Mouse (Mus musculus) kidney, adult 2 months (tissue): ENCODE results near the gene Gper1. TPM values are rescaled to one million over a fixed set of nuclear protein-coding genes. Genes with fewer than 3 reads are reported as not detected.

Source experiments
- DNase-seq: peaks from one replicate; pipeline ENCODE4 v3.0.0; 2021
- H3K27ac ChIP-seq: fragments of 200-500 bp; 2 replicates; pipeline ENCODE4 v1.5.1; 2012; ENCODE audit warnings: low read depth, low read length, control low read depth, inconsistent platforms; ENCODE audit not compliant: insufficient read depth
- H3K27me3 ChIP-seq: fragments of 200-500 bp; replicated peaks from 2 replicates; pipeline ENCODE4 v1.6.1; 2012; ENCODE audit warnings: mild to moderate bottlenecking, moderate library complexity, low read length, inconsistent platforms; ENCODE audit not compliant: control insufficient read depth, insufficient read depth
- H3K36me3 ChIP-seq: fragments of 200-500 bp; 2 replicates; pipeline ENCODE4 v1.6.1; 2012; ENCODE audit warnings: mild to moderate bottlenecking, moderate library complexity, low read length, inconsistent platforms; ENCODE audit not compliant: control insufficient read depth, insufficient read depth
- H3K4me1 ChIP-seq: fragments of 200-500 bp; 2 replicates; pipeline ENCODE4 v1.6.1; 2011; ENCODE audit warnings: low read length; ENCODE audit not compliant: control insufficient read depth, insufficient read depth
- H3K4me3 ChIP-seq: fragments of 200-500 bp; 2 replicates; pipeline ENCODE4 v1.5.1; 2011; ENCODE audit warnings: mild to moderate bottlenecking, low read depth, low read length, control low read depth; ENCODE audit not compliant: insufficient read depth
- CTCF ChIP-seq: fragments of 200-500 bp; conservative IDR thresholded peaks from 2 replicates; pipeline ENCODE4 v1.5.1; 2011; ENCODE audit warnings: low read depth, mild to moderate bottlenecking, control low read depth, low read length, moderate library complexity, mixed read lengths; ENCODE audit not compliant: insufficient read depth, insufficient read length
- POLR2A ChIP-seq: fragments of 200-500 bp; IDR thresholded peaks from one replicate; pipeline ENCODE4 v1.6.1; 2011; ENCODE audit warnings: low read depth, low read length, control low read depth
- WGBS: fragments of 180-500 bp; shearing (Covaris S2); methylation state at CpG from one replicate; pipeline ENCODE4 v1.1.7; 2018; 5-methylcytosine and 5-hydroxymethylcytosine counted together
- polyA plus RNA-seq: library from polyadenylated mRNA; depleted of rRNA; stranded (reverse); fragments of >200 nt; gene quantifications from 2 replicates; pipeline ENCODE4 v1.2.3, GENCODE M21; 2012; rRNA removed

Gene Gper1
- polyA plus RNA-seq = 2.7 and 3.8 TPM in 2 replicates

- Histone ChIP-seq H3K36me3 (no peaks in the 10 kb centered on the region), H3K27ac (no peak within 1 kb of the TSS), H3K4me3 (peak within 1 kb of the TSS; percentile 23; the same call in 1 of the 2 replicates), H3K4me1 (no peaks in the 10 kb centered on the region), H3K27me3 (no peaks in the 10 kb centered on the region)
- TF ChIP-seq POLR2A = no peak
- no peak for TF ChIP-seq CTCF
- DNase-seq = no peak
- 47% methylated on average over 21 of the region's 21 CpGs for WGBS
Observed at GRCm38 (mm10) chr5:139423026-139423865, at the start of gene Gper1. Gene Gper1 (plus strand): TSS chr5:139423151.

GRCm38 (mm10) chr5:139373889-139374444 lies 49.0 kb upstream of the Gper1 start:
- Histone ChIP-seq H3K4me3 (no peak overlapping the region), H3K27me3 (no peaks in the 10 kb centered on the region), H3K4me1 (peaks cover 61% of the 10 kb centered on the region), H3K36me3 (no peaks in the 10 kb centered on the region), H3K27ac (peak overlapping the region; percentile 36; the same call in 1 of the 2 replicates)
- WGBS = 49% methylated on average over 6 of the region's 6 CpGs
- TF ChIP-seq POLR2A (no peak), CTCF (no peak)
- DNase-seq = peak; percentile 75

- H3K27ac ChIP-seq = peak overlapping the region; percentile 36
- H3K36me3 ChIP-seq = no peaks in the 10 kb centered on the region
- TF ChIP-seq POLR2A = no peak
- no peak for TF ChIP-seq CTCF
- no peak overlapping the region for H3K4me3 ChIP-seq
- peaks cover 63% of the 10 kb centered on the region for H3K4me1 ChIP-seq
- DNase-seq = no peak
- H3K27me3 ChIP-seq = no peaks in the 10 kb centered on the region
- 60% methylated on average over 2 of the region's 2 CpGs for WGBS
Observed at GRCm38 (mm10) chr5:139374841-139375240, 48.1 kb upstream of the Gper1 start.

GRCm38 (mm10) chr5:139377468-139378270 lies 45.3 kb upstream of the Gper1 start, which contains the start of gene Gpr146:
Gene Gpr146 (plus strand): TSS chr5:139377697.
- peak; percentile 89 for DNase-seq
- TF ChIP-seq CTCF = no peak
- TF ChIP-seq POLR2A = no peak

GRCm38 (mm10) chr5:139378271-139378556 lies 44.7 kb upstream of the Gper1 start:
- H3K36me3 ChIP-seq = no peaks in the 10 kb centered on the region
- H3K27ac ChIP-seq = peak overlapping the region; percentile 90
- no peaks in the 10 kb centered on the region for H3K27me3 ChIP-seq
- no peak for TF ChIP-seq POLR2A
- no peak for TF ChIP-seq CTCF
- H3K4me3 ChIP-seq = no peak overlapping the region
- DNase-seq = no peak
- WGBS = 64% methylated on average over 7 of the region's 7 CpGs
- peaks cover 55% of the 10 kb centered on the region for H3K4me1 ChIP-seq

More at GRCm38 (mm10) chr5:139377468-139378270, 45.3 kb upstream of the Gper1 start, which contains the start of gene Gpr146:
- Histone ChIP-seq H3K27me3 (no peaks in the 10 kb centered on the region), H3K27ac (peak within 1 kb of the TSS; percentile 90), H3K4me3 (no peak within 1 kb of the TSS), H3K36me3 (no peaks in the 10 kb centered on the region), H3K4me1 (peaks cover 55% of the 10 kb centered on the region)
- 34% methylated on average over 18 of the region's 18 CpGs for WGBS

- peaks cover 59% of the 10 kb centered on the region for H3K4me1 ChIP-seq
- H3K27me3 ChIP-seq = no peaks in the 10 kb centered on the region
- H3K4me3 ChIP-seq = no peak overlapping the region
- no peaks in the 10 kb centered on the region for H3K36me3 ChIP-seq
- TF ChIP-seq POLR2A = no peak
- no peak for TF ChIP-seq CTCF
- DNase-seq = peak; percentile 98
- 7% methylated on average over 21 of the region's 21 CpGs for WGBS
- peak overlapping the region; percentile 93 for H3K27ac ChIP-seq
Observed at GRCm38 (mm10) chr5:139378986-139379629, 43.8 kb upstream of the Gper1 start.
